Mouse (Mus musculus) mesoderm, embryonic 11.5 days (tissue): ENCODE data around the gene Acvr1c.

Experiments
- DNase-seq: peaks from one replicate; pipeline ENCODE4 v3.0.0-alpha.2; 2012; ENCODE audit warnings: low read depth, low spot score

Gene Acvr1c

GRCm38 (mm10) chr2:58289331-58289730 lies 68.4 kb downstream of the Acvr1c start:
- peak; percentile 17 for DNase-seq

GRCm38 (mm10) chr2:58282259-58282910 lies 75.3 kb downstream of the Acvr1c start:
- DNase-seq, result peak; percentile 80

GRCm38 (mm10) chr2:58281046-58281445 lies 76.6 kb downstream of the Acvr1c start:
- DNase-seq, result no peak

- no peak for DNase-seq
Observed at GRCm38 (mm10) chr2:58279163-58279562, 78.5 kb downstream of the Acvr1c start.

- DNase-seq, result no peak
Observed at GRCm38 (mm10) chr2:58276454-58276853, 81.2 kb downstream of the Acvr1c start.

- DNase-seq, result no peak
Observed at GRCm38 (mm10) chr2:58240639-58241038, 117.1 kb downstream of the Acvr1c start.

GRCm38 (mm10) chr2:58237487-58237886 lies 120.2 kb downstream of the Acvr1c start:
- no peak for DNase-seq
